Mouse (Mus musculus): Measurements from ENCODE around the gene Dnlz.
"Not testable (repeated sequence)": the region's sequence is repeated elsewhere in the genome, so short reads cannot be mapped to it uniquely, and the experiment has no call there.

The Dnlz gene

DNA sequence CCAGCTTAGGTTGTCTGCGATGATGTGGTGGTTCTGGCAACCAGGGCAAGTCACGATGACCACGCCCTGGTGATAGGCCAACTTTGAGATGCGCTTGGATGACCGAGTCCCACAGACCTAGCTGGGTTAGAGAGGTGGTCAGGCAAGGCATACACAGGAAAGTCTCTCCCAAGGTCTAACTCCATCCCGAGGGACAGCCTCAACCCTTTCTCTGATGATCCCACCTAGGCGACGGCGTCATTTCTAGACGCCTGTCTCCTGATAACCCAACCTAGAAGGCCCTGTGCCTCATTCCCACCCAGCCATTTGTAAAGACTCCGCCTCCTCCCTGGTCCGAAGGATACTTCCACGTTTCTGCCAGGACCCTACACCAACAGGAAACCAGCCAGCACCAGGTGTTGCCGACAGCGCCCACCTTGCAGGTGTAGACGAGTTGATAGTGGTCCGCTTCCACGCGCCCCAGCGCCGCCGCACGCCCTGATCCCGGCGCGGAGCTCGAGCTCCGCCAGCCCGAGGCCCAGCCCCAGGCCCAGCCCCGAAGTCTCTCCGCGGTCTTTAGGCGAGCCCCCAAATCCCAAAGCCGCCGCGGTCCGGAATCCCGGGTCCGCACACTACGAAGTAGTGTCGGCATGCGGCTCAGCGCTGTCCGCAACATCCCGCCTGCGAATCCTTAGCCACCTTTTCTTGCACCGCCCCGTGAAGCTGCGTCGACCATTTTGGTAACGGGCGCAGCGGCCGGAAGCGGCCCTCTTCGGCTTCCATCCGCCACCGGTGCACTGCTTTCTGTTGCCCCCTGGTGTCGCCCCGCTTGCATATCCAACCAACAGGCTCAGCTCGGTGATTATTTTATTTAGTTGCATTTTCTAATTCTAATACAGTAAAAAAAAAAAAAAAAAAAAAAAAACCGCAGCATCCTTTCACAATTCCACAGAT lies at the start of gene Dnlz:
Gene Dnlz, minus strand, starts transcription at position 753 of the 933 bp plus-strand sequence.
- peak; percentile 93 for DNase-seq

DNA sequence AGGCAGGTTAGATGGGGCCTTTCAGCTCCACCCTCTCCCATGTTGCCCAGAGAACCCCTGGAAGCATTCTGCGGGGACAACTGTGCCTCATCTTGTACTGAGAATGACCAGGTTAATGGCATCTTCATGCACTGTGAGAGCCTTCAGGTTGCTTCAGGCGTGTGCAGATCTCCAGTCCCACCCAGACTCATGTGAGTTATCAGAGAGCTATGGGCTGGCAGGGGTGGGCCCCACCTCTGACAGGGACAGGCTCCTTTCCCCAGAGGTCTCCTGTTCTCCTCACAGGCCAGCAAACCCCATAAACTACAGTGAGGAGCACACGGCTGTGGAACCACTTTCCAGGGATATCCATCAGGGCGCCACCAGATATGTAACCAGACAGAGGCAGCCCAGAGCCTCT lies 49.1 kb upstream of the Dnlz start:
- DNase-seq: no peak

DNA sequence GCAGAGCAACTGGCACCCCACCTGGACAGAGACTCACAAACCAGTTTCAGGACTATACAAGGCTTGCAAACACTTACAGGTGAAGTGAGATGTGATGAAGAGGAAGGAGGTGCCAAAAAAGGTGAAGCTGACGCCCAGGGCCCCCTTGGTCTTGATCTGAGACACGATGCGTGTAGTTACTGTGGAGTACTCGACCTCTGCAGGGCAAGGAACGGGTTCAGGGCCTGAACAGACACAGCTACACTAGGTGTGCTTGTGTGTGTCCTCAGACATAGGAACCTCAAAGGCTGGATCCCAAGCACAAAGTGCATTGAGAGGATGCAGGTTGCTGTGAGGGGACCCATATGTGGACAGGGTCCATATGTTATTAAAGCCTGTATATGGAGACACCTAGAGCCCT lies 48.4 kb upstream of the Dnlz start:
- DNase-seq: no peak

DNA sequence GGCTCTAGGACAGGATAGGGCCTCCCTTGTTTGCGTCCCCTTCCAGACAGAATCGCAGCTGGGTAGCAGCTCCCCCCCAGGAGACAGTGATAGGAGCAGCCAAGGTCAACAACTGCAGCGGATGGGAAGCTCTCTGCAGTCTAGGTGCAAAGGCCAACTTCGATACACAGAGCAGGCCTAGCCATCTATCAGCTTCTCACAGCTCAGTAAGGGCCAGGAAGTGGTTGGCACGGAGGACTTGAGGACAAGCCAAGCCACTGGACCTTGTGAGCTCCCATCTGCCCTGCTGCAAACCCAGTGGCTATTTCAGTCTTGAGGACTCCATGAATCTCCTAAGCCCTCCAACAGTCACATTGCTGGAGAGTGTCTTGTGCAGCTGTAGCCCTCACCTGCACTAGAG lies 47.7 kb upstream of the Dnlz start:
- DNase-seq: no peak

DNA sequence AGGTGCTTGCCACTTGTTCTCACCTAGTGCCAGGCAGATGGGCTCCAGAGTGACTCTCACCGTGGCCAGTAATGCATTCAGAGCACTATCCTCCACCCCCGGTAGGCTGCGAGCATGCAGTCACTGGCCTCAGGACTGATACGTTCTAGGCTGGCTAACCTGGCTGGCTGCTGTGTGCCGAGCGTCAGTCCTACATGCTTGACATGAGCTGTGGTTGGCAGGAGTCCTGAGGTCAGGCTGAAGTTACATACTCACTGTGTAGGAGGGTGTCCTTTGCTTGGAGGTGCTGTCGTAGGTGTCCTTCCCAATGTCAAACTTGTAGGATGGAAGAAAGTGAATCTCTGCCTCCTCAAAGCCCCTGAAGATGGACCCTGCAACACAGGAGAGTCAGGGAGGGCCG lies 47.1 kb upstream of the Dnlz start:
- DNase-seq: no peak

DNA sequence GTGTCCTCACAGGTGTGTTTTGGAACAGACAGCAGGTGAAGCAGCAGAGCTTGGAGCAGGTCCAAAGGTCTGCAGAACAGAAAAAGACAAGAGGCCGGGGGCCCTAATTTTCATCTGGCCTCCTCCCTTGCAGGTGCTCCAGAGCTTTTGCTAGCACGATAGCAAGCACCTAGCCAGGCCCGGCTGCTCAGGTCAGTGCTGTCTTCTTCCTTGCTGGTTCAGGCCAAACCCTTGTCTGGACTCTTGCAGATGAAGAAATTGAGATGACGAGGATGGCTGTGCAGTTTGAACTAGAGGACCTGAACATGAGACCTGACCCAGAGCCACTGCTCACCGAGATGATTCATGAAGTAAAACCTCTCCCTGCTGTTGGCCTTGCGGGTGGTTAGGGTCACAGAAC lies 39.7 kb upstream of the Dnlz start:
- DNase-seq: no peak

DNA sequence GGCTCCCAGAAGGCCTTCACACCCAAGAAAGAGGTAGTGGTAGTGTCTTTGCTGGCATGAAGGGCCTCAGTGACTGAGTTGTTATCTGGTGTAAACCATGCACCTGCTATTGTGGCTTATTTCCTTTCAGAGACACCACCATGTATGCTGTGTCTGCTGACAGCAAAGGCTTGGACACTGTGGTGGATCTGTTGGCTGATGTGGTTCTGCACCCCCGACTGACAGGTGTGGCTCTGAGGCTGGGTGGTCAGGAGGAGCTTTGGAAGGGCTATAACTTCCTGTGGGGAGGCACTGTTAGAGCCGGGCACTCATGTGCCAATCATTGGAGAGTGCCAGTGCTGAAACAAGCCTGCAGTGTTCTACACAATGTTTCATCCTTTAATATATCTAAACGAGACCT lies 39.0 kb upstream of the Dnlz start:
- no peak for DNase-seq

DNA sequence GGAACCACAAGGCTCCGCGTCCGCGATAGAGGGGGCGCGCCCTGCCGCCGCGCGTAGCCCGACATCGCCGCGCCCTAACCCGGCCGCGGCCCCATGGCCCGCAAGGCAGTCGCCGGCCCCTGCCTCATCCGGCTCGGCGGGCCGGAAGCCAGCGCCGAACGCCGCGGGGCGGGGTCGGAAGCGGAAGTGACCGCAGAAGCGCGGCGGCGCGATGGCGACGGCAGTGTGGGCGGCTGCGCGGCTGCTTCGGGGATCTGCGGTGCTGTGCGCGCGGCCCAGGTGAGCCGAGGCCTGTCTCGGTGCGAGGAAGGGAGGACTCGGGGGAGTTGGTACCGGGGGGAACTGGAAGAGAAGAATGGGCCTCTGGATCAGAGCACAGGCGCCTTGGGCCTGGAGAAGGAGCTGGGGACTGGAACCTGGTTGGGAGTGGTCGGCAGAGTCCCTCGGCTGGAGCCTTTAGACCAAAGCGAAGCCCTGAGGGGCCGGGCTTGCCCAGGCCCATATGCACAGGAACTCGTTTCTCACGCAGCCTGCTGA lies 37.3 kb upstream of the Dnlz start, which contains the start of the genes Entr1 and Pmpca:
Gene Entr1, minus strand, starts transcription at position 163 of the 537 bp plus-strand sequence.
Gene Pmpca, plus strand, starts transcription at position 186 of the 537 bp plus-strand sequence.
- peak; percentile 77 for DNase-seq

DNA sequence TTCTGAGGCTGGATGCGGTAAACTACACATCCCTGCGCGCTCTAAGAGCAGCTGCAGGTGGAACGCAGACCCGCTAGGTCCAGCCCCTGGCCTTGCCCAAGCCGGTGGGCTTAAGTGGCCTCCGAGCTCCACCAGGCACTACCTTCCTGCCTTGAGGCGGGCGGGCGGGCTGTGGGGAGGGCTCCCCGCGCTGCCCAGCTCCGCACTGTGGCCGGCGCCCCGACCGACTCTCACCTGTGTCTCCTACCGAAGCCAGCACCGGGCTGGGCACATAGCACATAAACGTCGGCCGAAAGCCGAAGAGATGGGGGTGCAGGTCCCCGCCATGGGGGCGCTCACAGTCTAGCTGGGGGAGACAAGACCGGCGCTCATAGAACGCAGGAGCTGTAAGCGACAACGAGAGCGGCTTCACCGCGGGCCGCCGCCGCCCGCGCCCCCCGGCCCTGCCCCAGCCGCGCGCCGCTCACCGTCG lies 36.8 kb upstream of the Dnlz start:
- DNase-seq: peak; percentile 35

DNA sequence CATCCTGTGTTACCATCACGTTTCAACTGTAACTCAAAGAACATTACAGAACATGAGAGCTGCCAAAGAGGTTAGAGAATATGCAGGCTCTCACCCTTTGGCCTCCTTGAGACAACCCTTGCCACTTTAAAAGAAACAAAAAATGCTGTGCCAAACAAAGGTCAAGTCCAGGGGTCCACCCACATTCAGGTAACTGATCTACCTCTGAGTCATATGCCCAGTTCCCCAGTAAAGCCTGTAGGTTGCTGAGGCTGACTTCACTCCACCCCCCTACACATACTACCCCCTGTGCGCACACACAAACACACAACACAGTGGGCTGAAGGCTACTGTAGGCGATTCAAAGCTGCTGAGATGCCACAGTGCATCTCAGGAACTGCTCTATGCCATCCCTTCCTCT lies 35.8 kb upstream of the Dnlz start:
- DNase-seq: no peak

DNA sequence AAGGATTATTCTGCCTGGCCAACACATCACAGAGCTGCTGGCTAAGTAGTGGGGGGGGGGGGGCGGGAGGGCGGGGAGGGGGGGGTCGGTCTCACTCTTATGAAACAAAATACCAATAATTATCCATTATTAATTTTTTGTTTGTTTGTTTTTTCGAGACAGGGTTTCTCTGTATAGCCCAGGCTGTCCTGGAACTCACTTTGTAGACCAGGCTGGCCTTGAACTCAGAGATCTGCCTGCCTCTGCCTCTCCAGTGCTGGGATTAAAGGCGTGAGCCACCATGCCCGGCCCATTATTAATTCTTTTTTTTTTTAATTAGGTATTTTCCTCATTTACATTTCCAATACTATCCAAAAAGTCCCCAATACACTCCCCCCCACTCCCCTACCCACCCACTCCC lies 29.0 kb upstream of the Dnlz start:
- DNase-seq: not testable (repeated sequence)

DNA sequence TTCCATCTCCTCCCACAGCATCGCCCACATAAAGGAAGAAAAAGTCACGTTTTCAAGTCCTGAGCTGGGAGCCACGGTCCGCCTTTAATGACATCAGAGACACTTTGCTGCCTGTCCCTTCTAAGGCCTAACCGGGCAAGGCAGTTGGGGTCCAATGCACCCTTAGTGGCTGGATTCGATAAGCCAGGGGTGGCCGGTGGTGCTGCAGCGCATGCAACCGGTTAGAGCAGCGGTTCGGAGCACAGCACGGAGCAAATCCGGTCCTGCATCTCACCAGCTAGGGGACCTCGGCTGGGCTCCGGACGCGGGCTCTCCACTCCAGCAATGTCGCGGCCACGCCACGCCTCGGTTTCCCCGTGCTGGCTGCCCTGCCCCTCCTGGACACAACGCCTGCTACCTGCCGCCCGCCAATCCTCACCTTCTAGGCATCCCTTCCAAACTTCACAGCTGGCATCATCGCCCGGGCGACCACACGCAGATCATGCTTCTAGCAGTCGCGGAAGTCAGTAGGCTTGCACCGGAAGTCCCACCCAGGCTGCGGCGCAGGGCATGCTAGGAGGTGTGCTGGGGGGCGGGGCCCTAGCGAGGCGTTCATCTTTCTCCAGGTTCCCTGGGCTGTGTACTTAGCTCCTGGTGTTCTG lies 28.3 kb upstream of the Dnlz start, which contains the start of gene Snapc4:
Gene Snapc4, minus strand, starts transcription at position 523 of the 641 bp plus-strand sequence.
- peak; percentile 71 for DNase-seq

DNA sequence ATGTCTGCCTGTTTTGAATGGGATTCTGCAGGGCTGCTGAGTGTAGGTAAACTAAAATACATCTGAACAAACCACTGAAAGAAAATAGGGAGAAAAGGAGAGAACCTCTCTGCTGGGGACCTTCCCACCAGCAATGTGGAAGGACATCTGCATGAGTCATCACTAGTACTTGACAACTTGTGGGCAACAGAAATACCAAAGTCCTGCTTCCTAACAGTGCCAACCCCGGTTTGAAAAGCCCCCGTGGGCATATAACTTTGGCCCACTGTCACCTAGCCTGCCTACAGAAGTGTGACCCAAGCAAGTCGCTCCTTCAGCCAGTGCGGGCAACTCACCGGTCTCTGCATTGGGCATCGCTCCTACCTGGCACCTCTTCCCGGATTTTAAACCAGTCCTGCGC lies 20.5 kb upstream of the Dnlz start:
- no peak for DNase-seq

DNA sequence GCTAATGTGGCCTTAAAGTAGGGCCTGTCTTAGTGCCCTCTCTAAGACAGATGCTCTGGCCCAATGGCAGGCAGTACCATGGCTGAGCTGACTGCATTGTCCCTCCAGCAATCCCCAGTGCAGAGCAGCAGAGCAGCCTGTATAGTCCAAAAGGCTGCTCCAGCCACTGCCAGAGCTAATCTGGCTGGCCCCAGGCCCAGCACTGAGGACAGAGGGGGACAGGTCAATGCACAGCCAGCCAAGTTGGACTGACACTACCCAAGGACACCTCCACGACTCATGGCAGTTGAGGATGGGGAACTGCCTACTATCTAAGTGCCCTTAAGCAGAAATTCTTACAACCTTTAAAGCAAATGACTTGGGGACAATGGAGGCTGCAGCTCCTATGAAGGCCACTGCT lies 16.7 kb upstream of the Dnlz start:
- no peak for DNase-seq

DNA sequence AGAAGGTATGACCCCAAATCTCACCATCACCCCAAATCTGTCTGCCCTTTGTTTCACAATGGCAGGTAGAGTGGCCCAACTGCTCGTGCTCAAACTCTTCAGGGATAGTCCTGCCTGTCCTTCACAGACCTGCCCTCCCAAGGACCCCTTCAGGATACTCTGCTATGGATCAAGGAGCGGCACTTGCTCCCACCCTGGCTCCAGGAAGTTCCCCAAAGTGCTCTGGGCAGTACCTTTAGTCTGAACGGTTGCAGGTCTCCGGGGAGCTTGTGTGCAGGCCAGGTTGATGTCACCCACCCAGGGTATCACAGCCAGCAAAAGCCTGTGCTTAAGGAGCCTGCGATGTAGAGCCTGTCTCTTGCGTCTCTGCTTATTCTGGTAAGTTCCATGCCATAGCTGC lies 16.0 kb upstream of the Dnlz start:
- DNase-seq: no peak

DNA sequence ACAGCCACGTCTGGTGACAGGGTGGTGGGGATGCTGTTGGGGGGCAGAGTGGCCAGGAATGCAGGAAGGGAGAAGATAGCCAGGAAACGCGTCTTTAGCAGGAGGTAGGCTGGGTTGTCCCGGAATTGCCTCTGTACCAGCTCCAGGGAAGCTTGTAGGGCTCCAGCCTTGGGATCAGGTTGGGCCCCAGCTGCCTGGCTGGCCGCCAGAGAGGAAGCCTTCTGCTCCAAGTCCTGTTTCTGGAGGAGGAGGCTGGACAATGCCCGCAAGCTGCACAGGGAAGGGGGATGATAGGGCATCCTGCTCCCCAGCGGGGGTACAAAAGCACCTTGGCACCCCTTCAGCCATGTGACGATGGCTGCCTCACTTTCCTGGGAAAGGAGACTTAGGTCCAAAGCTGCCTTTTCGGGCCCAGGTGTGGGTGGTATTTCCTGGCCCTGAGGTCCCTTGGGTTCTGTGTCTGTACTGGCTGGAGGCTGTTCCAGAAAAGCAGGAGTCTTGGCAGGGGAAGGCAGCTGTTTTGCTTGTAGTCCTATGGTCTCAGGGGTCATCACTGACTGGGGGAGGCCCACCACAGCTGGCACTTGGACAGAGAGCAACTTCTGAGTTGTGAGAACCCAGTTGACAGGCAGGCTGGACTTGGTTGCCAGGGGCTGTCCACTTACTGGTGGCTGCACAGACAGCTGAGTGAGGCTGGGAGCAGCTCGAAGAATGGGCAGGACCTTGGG lies 13.0 kb upstream of the Dnlz start:
- peak; percentile 69 for DNase-seq

DNA sequence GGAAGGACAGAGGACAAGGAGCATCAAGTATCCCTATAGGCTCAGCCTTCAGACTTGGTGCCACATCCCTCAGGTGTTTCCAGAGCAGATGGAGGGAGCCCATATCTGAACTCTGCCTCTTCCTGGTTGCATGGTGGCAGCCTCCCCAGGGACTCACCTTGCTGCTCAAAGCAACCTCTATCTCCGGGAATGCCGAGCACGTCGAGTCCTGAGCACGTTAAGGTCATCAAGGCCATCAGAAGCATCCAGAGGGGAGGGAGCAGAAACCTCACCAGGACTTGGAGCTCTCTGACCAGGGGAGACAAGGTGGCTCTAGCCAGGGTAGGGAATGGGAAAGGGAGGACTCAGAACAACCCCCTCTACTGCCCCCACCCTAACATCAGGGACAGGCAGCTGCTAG lies 11.6 kb upstream of the Dnlz start:
- no peak for DNase-seq

DNA sequence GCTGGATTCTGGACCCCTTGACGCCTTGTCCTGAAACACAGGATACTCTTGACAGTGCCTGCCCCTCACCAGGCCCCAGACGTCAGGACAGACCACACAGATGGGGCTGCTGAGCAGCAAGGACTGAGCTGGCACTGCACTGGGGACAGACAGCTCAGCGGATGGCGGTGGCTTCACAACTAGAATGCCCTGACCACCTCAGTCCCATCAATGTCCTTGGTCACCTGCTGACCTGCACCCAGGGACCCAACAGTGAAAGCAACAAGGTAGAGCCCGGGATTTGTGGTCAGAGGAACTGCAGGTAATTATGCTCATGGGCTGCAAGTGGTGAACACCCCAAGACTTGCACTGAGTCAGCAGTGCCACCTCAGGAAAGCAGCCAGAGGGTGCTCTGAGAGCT lies 11.1 kb upstream of the Dnlz start:
- DNase-seq: no peak

DNA sequence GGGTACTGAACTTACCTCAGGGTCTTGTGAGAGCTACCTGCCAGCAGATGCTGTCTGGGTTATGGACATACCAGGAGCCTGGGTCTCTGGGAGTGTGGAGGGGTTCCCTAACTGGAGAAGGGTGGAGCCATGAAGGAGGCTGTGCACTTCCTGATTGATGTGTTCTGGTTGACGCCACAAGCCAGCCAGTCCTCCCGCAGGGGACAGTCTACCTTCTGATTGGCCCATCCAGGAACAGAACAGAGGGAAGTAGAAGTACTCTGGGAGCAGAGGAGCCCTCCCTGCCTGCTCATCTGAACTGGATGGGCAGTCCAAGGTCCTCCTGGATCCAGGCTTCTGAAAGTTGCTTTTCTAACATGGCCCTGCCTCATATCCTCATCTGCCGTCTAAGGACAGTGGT lies 8.9 kb upstream of the Dnlz start, which contains the start of gene Card9:
Gene Card9, minus strand, starts transcription at position 147 of the 400 bp plus-strand sequence.
- DNase-seq: no peak

DNA sequence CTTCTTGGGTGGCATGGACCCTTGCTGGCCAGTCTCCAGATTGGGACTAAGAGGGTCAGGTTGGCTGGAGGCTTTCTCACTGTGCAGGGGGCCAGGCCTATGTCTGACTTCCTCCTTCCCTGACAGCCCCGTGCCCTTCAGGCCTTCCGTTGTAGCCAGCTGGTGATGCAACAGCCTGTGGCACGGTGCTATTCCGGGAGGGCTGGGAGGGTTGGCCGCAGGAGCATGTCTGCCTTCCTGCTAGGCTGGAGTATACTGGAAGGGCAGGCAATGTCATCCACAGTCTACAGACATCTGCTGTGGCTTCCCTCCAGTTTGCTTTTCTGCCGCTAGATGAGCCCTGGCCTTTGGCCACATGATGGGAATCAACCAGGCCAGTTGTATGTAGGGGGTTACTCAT lies 8.1 kb upstream of the Dnlz start:
- DNase-seq: peak; percentile 21

DNA sequence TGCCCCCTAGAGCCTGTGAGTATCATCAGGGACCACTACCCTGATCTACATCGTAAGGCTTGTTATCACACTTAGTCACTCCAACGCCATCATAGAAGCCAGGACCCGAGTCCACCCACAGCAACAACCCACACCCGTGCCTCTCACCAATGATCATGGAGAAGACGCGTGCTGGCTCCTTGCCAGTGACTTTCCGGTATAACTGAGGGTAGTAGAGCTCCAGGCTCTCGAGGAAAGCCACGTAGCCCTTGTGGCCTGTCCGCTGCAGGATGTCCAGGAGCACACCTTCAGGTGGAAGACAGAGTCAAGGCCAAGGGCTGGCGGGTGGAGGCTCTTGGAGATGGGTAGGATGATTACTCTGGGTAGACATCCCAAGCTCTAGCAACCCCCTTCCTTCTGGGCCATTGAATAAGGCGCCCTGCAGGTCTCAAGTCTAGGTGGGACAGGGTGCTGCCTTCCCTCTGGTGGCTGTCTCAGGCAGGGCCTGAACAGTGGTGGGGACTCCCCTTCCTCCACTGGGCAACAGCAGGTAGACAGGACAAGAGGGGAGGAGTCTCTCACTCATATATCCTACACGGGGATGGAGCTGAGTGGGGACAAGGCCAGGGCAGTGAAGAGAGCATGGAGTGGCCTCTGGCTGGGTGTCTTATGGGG lies 6.9 kb upstream of the Dnlz start:
- no peak for DNase-seq

DNA sequence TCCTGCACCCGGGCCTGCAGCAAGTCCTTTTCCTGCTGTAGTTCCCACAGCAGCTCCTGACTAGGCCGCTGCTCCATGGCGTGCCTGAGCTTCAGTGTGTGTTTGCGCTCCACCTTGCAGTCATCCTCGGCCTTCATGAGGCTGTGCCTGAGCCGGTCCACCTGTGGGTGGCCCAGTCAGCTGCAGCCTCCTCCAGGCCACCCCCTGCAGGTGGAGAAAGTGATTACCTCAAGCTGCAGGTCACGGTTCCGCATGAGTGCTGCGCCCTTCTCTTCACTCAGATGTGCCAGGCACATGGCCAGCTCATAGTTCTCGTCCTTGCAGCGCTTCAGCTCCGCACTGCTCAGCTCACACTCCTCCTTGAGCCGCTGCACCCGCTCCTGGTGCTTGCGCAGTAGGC lies 5.6 kb upstream of the Dnlz start:
- peak; percentile 31 for DNase-seq
